Mouse (Mus musculus) spleen, embryonic (tissue): ENCODE results near the gene Gtf2f1.

Experiments used
- CTCF ChIA-PET: fragments of 350-600 bp; sonication (Branson Sonifier 250); formaldehyde crosslinking; loops from one replicate; lab custom pipeline; 2022; lab: Charles Lee

The Gtf2f1 gene

GRCm38 (mm10) chr17:57011236-57012141 is at the start of gene Gtf2f1, which contains the start of gene Gm17949:
TSS of gene Gtf2f1 (minus strand) at chr17:57011288.
TSS of gene Gm17949 (plus strand) at chr17:57011469.
- CTCF ChIA-PET = interaction anchor here (1.2 kb wide), 1 partner anchor 49 kb away, joined by 3 read pairs; no protein-coding TSS in a partner anchor

- CTCF ChIA-PET = interaction anchor here (1.0 kb wide), 1 partner anchor 49 kb away, joined by 3 read pairs; the partner anchor contains the start of genes Gm17949 and Gtf2f1
Measured at GRCm38 (mm10) chr17:57060231-57060801, 49.2 kb upstream of the Gtf2f1 start.

- CTCF ChIA-PET = interaction anchor here (0.5 kb wide), 1 partner anchor 38 kb away, joined by 4 read pairs; no protein-coding TSS in a partner anchor
Measured at GRCm38 (mm10) chr17:57059486-57059977, 48.4 kb upstream of the Gtf2f1 start, which contains the start of gene Slc25a23. TSS of gene Slc25a23 (minus strand) at chr17:57059863.

- CTCF ChIA-PET = interaction anchor here (0.5 kb wide), 1 partner anchor 39 kb away, joined by 4 read pairs; no protein-coding TSS in a partner anchor
Measured at GRCm38 (mm10) chr17:57058891-57059485, 47.9 kb upstream of the Gtf2f1 start, which contains the start of gene Crb3. TSS of gene Crb3 (plus strand) at chr17:57059105.

GRCm38 (mm10) chr17:57056246-57056645 is 45.2 kb upstream of the Gtf2f1 start:
- CTCF ChIA-PET = no interaction called here

GRCm38 (mm10) chr17:57051679-57052078 is 40.6 kb upstream of the Gtf2f1 start:
- CTCF ChIA-PET = interaction anchor here (0.6 to 0.7 kb wide), 2 partner anchors 195 to 914 kb away, joined by 3 to 13 read pairs; no protein-coding TSS in a partner anchor

- CTCF ChIA-PET = no interaction called here
Measured at GRCm38 (mm10) chr17:57048816-57049215, 37.7 kb upstream of the Gtf2f1 start.

GRCm38 (mm10) chr17:57047406-57047805 is 36.3 kb upstream of the Gtf2f1 start:
- CTCF ChIA-PET = no interaction called here

GRCm38 (mm10) chr17:57041554-57041953 is 30.5 kb upstream of the Gtf2f1 start, which contains the start of gene Slc25a41:
TSS of gene Slc25a41 (minus strand) at chr17:57041654.
- CTCF ChIA-PET = no interaction called here

GRCm38 (mm10) chr17:57038978-57039377 is 27.9 kb upstream of the Gtf2f1 start:
- CTCF ChIA-PET = no interaction called here

GRCm38 (mm10) chr17:57032854-57033253 is 21.8 kb upstream of the Gtf2f1 start:
- CTCF ChIA-PET = no interaction called here

- CTCF ChIA-PET = no interaction called here
Measured at GRCm38 (mm10) chr17:57031661-57032420, 20.8 kb upstream of the Gtf2f1 start.

- CTCF ChIA-PET = no interaction called here
Measured at GRCm38 (mm10) chr17:57030931-57031660, 20.0 kb upstream of the Gtf2f1 start, which contains the start of gene Khsrp. TSS of gene Khsrp (minus strand) at chr17:57031522.

GRCm38 (mm10) chr17:57029691-57030090 is 18.6 kb upstream of the Gtf2f1 start:
- CTCF ChIA-PET = no interaction called here

GRCm38 (mm10) chr17:57027471-57027870 is 16.4 kb upstream of the Gtf2f1 start:
- CTCF ChIA-PET = no interaction called here

GRCm38 (mm10) chr17:57020960-57021359 is 9.9 kb upstream of the Gtf2f1 start:
- CTCF ChIA-PET = no interaction called here

- CTCF ChIA-PET = no interaction called here
Measured at GRCm38 (mm10) chr17:57019693-57020092, 8.6 kb upstream of the Gtf2f1 start.

- CTCF ChIA-PET = no interaction called here
Measured at GRCm38 (mm10) chr17:57012245-57012795, 1.2 kb upstream of the Gtf2f1 start.

GRCm38 (mm10) chr17:57010911-57011235 is 215 bp downstream of the Gtf2f1 start:
- CTCF ChIA-PET = interaction anchor here (1.2 kb wide), 1 partner anchor 50 kb away, joined by 3 read pairs; no protein-coding TSS in a partner anchor
